8 mouse cellular contexts compared by ENCODE assay signal in genomic region chr8:90347581-90348177, GRCm38 (mm10). TPM values are rescaled to one million over a fixed set of nuclear protein-coding genes. Genes with fewer than 3 reads are reported as not detected.
DNase-seq lines count a peak whose midpoint lies in the region; ATAC-seq and TF ChIP-seq lines count a peak whose summit lies in the region.

No protein-coding gene starts in this region.

- H3K27ac ChIP-seq in heart, embryonic 10.5 days, result peak overlapping the region; percentile 92
- peak overlapping the region; percentile 98 for H3K27ac ChIP-seq in midbrain, embryonic 11.5 days (ENCODE audit: low read depth, low read length)

- H3K27me3 ChIP-seq in heart, embryonic 10.5 days (ENCODE audit: insufficient read depth, poor library complexity, severe bottlenecking), result peaks cover 24% of the 10 kb centered on the region
- H3K27me3 ChIP-seq in midbrain, embryonic 11.5 days (ENCODE audit: control insufficient read depth, insufficient read depth, low read length), result no peaks in the 10 kb centered on the region

- TF ChIP-seq CTCF in brain, embryonic 14.5 days (IDR thresholded peaks at IDR 0.05; ENCODE audit: borderline replicate concordance, extremely low read depth, insufficient read depth, insufficient read length), result 0 out of 2 replicates have a peak, but pooled peaks have one; percentile 2

- H3K4me1 ChIP-seq in heart, embryonic 10.5 days, result peaks cover 12% of the 10 kb centered on the region
- peaks cover 26% of the 10 kb centered on the region for H3K4me1 ChIP-seq in midbrain, embryonic 11.5 days (ENCODE audit: control insufficient read depth, insufficient read depth, low read length)

- H3K9ac ChIP-seq in midbrain, embryonic 11.5 days (ENCODE audit: low read length), result peak overlapping the region; percentile 100

- WGBS in heart, embryonic 10.5 days, result under 1% methylated on average over 65 of the region's 66 CpGs
- 1% methylated on average over 49 of the region's 66 CpGs for WGBS in midbrain, embryonic 11.5 days

- no peaks in the 10 kb centered on the region for H3K9me3 ChIP-seq in heart, embryonic 10.5 days
- no peaks in the 10 kb centered on the region for H3K9me3 ChIP-seq in midbrain, embryonic 11.5 days (ENCODE audit: control insufficient read depth, low read length)

- peak; percentile 33 for ATAC-seq in granulocyte monocyte progenitor cell, adult 5-6 weeks (replicated peaks; ENCODE audit: poor library complexity, severe bottlenecking)
- ATAC-seq in midbrain, embryonic 11.5 days (ENCODE audit: low FRiP score), result peak; percentile 61

- no peaks in the 10 kb centered on the region for H3K36me3 ChIP-seq in heart, embryonic 10.5 days
- no peaks in the 10 kb centered on the region for H3K36me3 ChIP-seq in midbrain, embryonic 11.5 days (ENCODE audit: control insufficient read depth, insufficient read depth, low read length)

- H3K4me3 ChIP-seq in heart, embryonic 10.5 days, result peak overlapping the region; percentile 80
- H3K4me3 ChIP-seq in midbrain, embryonic 11.5 days (ENCODE audit: low read depth, low read length), result peak overlapping the region; percentile 98

- no peak for DNase-seq in heart, embryonic 10.5 days (ENCODE audit: low spot score)
- no peak for DNase-seq in heart, postnatal 25 days (ENCODE audit: low spot score)
- peak; percentile 62 for DNase-seq in brain, embryonic 14.5 days (ENCODE audit: low read depth)
- peak; percentile 3 to 32 for DNase-seq in kidney, postnatal 36 days
- peak; percentile 96 for DNase-seq in midbrain, embryonic 11.5 days (ENCODE audit: low spot score, missing footprints)
- peak; percentile 73 for DNase-seq in thymus, postnatal 14 days
- no peak for DNase-seq in layer of hippocampus, adult 18-20 months (ENCODE audit: low spot score in 2 of 2)

- intact Hi-C loops in heart, postnatal 25 days (cut with DNase I), result loop anchor here (5.0 kb wide), 1 partner anchor 345 kb away; no protein-coding TSS in a partner anchor

- TF ChIP-seq POLR2A in brain, embryonic 14.5 days (IDR thresholded peaks at IDR 0.05; ENCODE audit: borderline replicate concordance, extremely low read depth, insufficient read depth, insufficient read length, poor library complexity, severe bottlenecking), result no peak

- peak overlapping the region; percentile 82 for H3K4me2 ChIP-seq in midbrain, embryonic 11.5 days

RNA-seq across cellular contexts. Expression of gene Tox3, which starts 0.5 kb away (rescaled TPM):
- 3.4 and 4.3 TPM in 2 replicates for polyA plus RNA-seq in heart, embryonic 10.5 days (2016; fragmentation: Nextera tagmentation; extraction: Ambion mirVana)
- 1 to 10 TPM; 4.5 to 5.7 TPM for total RNA-seq in heart, postnatal 25 days (2021)
- 88.1 and 90.0 TPM in 2 replicates for polyA plus RNA-seq in brain, embryonic 14.5 days (2012; rRNA removed)
- total RNA-seq in granulocyte monocyte progenitor cell, adult 5-6 weeks (2014; fragmentation: Nextera tagmentation), result not detected in 2 replicates
- total RNA-seq in granulocyte monocyte progenitor cell, adult 5-6 weeks (2017), result not detected in 2 replicates
- 47.7 and 56.6 TPM in 2 replicates for polyA plus RNA-seq in midbrain, embryonic 11.5 days (2014; fragmentation: Nextera tagmentation; extraction: Ambion mirVana)
- 10 to 100 TPM; 12.8 to 14.9 TPM for total RNA-seq in layer of hippocampus, adult 18-20 months (2021)

Comparison
In these comparisons a context has a peak if more than half of its experiments do, and no peak if none do; other contexts are left out.
1. DNase-seq: peak in brain, embryonic 14.5 days (single experiment), kidney, postnatal 36 days (2 of 2), midbrain, embryonic 11.5 days (single experiment) and thymus, postnatal 14 days (single experiment); none in heart, embryonic 10.5 days (single experiment), heart, postnatal 25 days (single experiment) and layer of hippocampus, adult 18-20 months (0 of 2).
2. RNA of gene Tox3, which starts 0.5 kb away (total RNA-seq): 12.8 to 14.9 TPM in layer of hippocampus, adult 18-20 months and 4.5 to 5.7 TPM in heart, postnatal 25 days; not detected in granulocyte monocyte progenitor cell, adult 5-6 weeks; every median in the first group is over 4 times any median in the second.